Mouse (Mus musculus) ES-Bruce4 (cell line): ENCODE measurements around the gene Rnps1. TPM values are rescaled to one million over a fixed set of nuclear protein-coding genes. Genes with fewer than 3 reads are reported as not detected.
"Not testable (repeated sequence)": the region's sequence is repeated elsewhere in the genome, so short reads cannot be mapped to it uniquely, and the experiment has no call there.

Experiments used
- H3K27ac ChIP-seq: 2 replicates; pipeline ENCODE4 v1.5.1; 2012; ENCODE audit warnings: low read length, inconsistent platforms; ENCODE audit not compliant: insufficient read depth
- H3K27me3 ChIP-seq: 2 replicates; pipeline ENCODE4 v1.6.1; 2012; ENCODE audit warnings: mild to moderate bottlenecking, low read length, inconsistent platforms; ENCODE audit not compliant: control insufficient read depth, poor library complexity, insufficient read depth, severe bottlenecking
- H3K36me3 ChIP-seq: 2 replicates; pipeline ENCODE4 v1.6.1; 2012; ENCODE audit warnings: inconsistent platforms, mild to moderate bottlenecking, low read length, moderate library complexity; ENCODE audit not compliant: control insufficient read depth, poor library complexity, insufficient read depth, severe bottlenecking
- H3K4me1 ChIP-seq: one replicate; pipeline ENCODE4 v1.8.1; 2011; ENCODE audit warnings: low read length; ENCODE audit not compliant: control insufficient read depth, insufficient read depth
- H3K4me3 ChIP-seq: 2 replicates; pipeline ENCODE4 v1.5.1; 2011; ENCODE audit warnings: low read depth, mild to moderate bottlenecking, low read length
- H3K9ac ChIP-seq: 2 replicates; pipeline ENCODE4 v1.6.1; 2012; ENCODE audit warnings: low read depth, mild to moderate bottlenecking, inconsistent platforms; ENCODE audit not compliant: poor library complexity, severe bottlenecking
- H3K9me3 ChIP-seq: replicated peaks from 2 replicates; pipeline ENCODE4 v1.6.1; 2012; ENCODE audit warnings: mild to moderate bottlenecking, low read length, inconsistent platforms; ENCODE audit not compliant: control insufficient read depth, poor library complexity, insufficient read depth, severe bottlenecking
- CTCF ChIP-seq: IDR thresholded peaks from one replicate; pipeline ENCODE4 v1.8.1; 2011; ENCODE audit warnings: low read depth, low read length
- EP300 ChIP-seq: IDR thresholded peaks from 2 replicates; pipeline ENCODE4 v1.6.1; 2011; ENCODE audit warnings: low read depth, low read length; ENCODE audit not compliant: insufficient read depth
- POLR2A ChIP-seq: IDR thresholded peaks from one replicate; pipeline ENCODE4 v1.8.1; 2011; ENCODE audit warnings: low read length; ENCODE audit not compliant: insufficient read depth
- polyA plus RNA-seq: library from polyadenylated mRNA; stranded (reverse); fragments of >200 nt; gene quantifications from 2 replicates; pipeline ENCODE4 v1.2.4, GENCODE M21; 2011; ENCODE audit warnings: low read depth; ENCODE audit not compliant: missing spikeins, insufficient read depth, insufficient read length

Gene Rnps1
- polyA plus RNA-seq, 1 experiment = 334 TPM

GRCm38 (mm10) chr17:24407116-24407803 lies 7.1 kb upstream of the Rnps1 start:
- H3K9ac ChIP-seq = no peak overlapping the region
- H3K9me3 ChIP-seq = no peaks in the 10 kb centered on the region
- H3K4me3 ChIP-seq = no peak overlapping the region
- no peak for TF ChIP-seq POLR2A
- no peak for TF ChIP-seq EP300
- TF ChIP-seq CTCF = no peak
- no peaks in the 10 kb centered on the region for H3K36me3 ChIP-seq
- H3K27ac ChIP-seq = no peak overlapping the region
- no peaks in the 10 kb centered on the region for H3K27me3 ChIP-seq
- no peaks in the 10 kb centered on the region for H3K4me1 ChIP-seq

GRCm38 (mm10) chr17:24413557-24414211 lies 681 bp upstream of the Rnps1 start:
- H3K4me1 ChIP-seq = no peaks in the 10 kb centered on the region
- TF ChIP-seq EP300 (no peak), CTCF (peak; percentile 54)
- H3K27ac ChIP-seq = peak overlapping the region; percentile 54
- peak overlapping the region; percentile 63 for H3K9ac ChIP-seq
- H3K4me3 ChIP-seq = peak overlapping the region; percentile 85
- H3K9me3 ChIP-seq = no peaks in the 10 kb centered on the region
- H3K36me3 ChIP-seq = peaks cover 31% of the 10 kb centered on the region
- H3K27me3 ChIP-seq = no peaks in the 10 kb centered on the region

- Histone ChIP-seq H3K9ac (peak overlapping the region; percentile 80), H3K4me1 (no peaks in the 10 kb centered on the region), H3K36me3 (peaks cover 44% of the 10 kb centered on the region), H3K9me3 (no peaks in the 10 kb centered on the region), H3K27me3 (no peaks in the 10 kb centered on the region), H3K4me3 (peak overlapping the region; percentile 97), H3K27ac (peak overlapping the region; percentile 17; the same call in 1 of the 2 replicates)
- TF ChIP-seq CTCF = no peak
- no peak for TF ChIP-seq POLR2A
- no peak for TF ChIP-seq EP300
Measured at GRCm38 (mm10) chr17:24415011-24415410, 646 bp downstream of the Rnps1 start.

GRCm38 (mm10) chr17:24416051-24416652 lies 1.8 kb downstream of the Rnps1 start:
- H3K4me3 ChIP-seq = peak overlapping the region; percentile 49
- peaks cover 55% of the 10 kb centered on the region for H3K36me3 ChIP-seq
- no peaks in the 10 kb centered on the region for H3K9me3 ChIP-seq
- no peak overlapping the region for H3K27ac ChIP-seq
- no peak for TF ChIP-seq POLR2A
- TF ChIP-seq EP300 = no peak
- TF ChIP-seq CTCF = no peak
- H3K9ac ChIP-seq = peak overlapping the region; percentile 80
- no peaks in the 10 kb centered on the region for H3K27me3 ChIP-seq
- H3K4me1 ChIP-seq = no peaks in the 10 kb centered on the region

- Histone ChIP-seq H3K27ac (no peak overlapping the region), H3K9ac (no peak overlapping the region), H3K27me3 (no peaks in the 10 kb centered on the region), H3K36me3 (peaks cover 66% of the 10 kb centered on the region), H3K4me3 (no peak overlapping the region), H3K9me3 (no peaks in the 10 kb centered on the region), H3K4me1 (no peaks in the 10 kb centered on the region)
- TF ChIP-seq CTCF (no peak), POLR2A (no peak), EP300 (no peak)
Measured at GRCm38 (mm10) chr17:24423114-24423513, 8.7 kb downstream of the Rnps1 start.

GRCm38 (mm10) chr17:24424489-24424888 lies 10.1 kb downstream of the Rnps1 start:
- H3K27me3 ChIP-seq = no peaks in the 10 kb centered on the region
- H3K27ac ChIP-seq = no peak overlapping the region
- H3K9me3 ChIP-seq = no peaks in the 10 kb centered on the region
- H3K36me3 ChIP-seq = peaks cover 52% of the 10 kb centered on the region
- H3K4me3 ChIP-seq = no peak overlapping the region
- TF ChIP-seq POLR2A (no peak), CTCF (no peak), EP300 (no peak)
- H3K4me1 ChIP-seq = no peaks in the 10 kb centered on the region
- H3K9ac ChIP-seq = no peak overlapping the region

- H3K9ac ChIP-seq, H3K27ac ChIP-seq, H3K9me3 ChIP-seq, H3K27me3 ChIP-seq, H3K4me3 ChIP-seq, H3K4me1 ChIP-seq: not testable (repeated sequence)
- peaks cover 44% of the 10 kb centered on the region for H3K36me3 ChIP-seq
Measured at GRCm38 (mm10) chr17:24425326-24425725, 11.0 kb downstream of the Rnps1 start.
